Mouse (Mus musculus): ENCODE data around the gene Msh3.

GRCm38 (mm10) chr13:92232076-92232938 is 122.5 kb downstream of the Msh3 start:
- TF ChIP-seq CTCF (IDR thresholded peaks at IDR 0.05; ENCODE audit: low read depth, low read length), result no peak
- TF ChIP-seq EP300 (IDR thresholded peaks at IDR 0.05; ENCODE audit: insufficient read depth, low read depth, low read length), result no peak
- TF ChIP-seq POLR2A (IDR thresholded peaks at IDR 0.05; ENCODE audit: insufficient read depth, low read length), result no peak

Measured in ES-Bruce4 (cell line).